Mouse (Mus musculus) stomach, embryonic 15.5 days (tissue): ENCODE measurements around the gene Grin3b. TPM values are rescaled to one million over a fixed set of nuclear protein-coding genes. Genes with fewer than 3 reads are reported as not detected.
A peak's percentile ranks its signal among the peaks of the same experiment; 100 is the strongest.
"Not testable (repeated sequence)": the region's sequence is repeated elsewhere in the genome, so short reads cannot be mapped to it uniquely, and the experiment has no call there.

Source experiments
- ATAC-seq: fragments of 200-750 bp; cut with Nextera tagmentation; 2 replicates; pipeline ENCODE4 v1.8.0; 2017; ENCODE audit warnings: low read depth, moderate number of reproducible peaks, moderate TSS enrichment; ENCODE audit not compliant: insufficient read depth, low FRiP score
- H3K27ac ChIP-seq: fragments of 300-500 bp; sonication (generic); 2 replicates; pipeline ENCODE4 v1.5.1; 2015; ENCODE audit warnings: mild to moderate bottlenecking, inconsistent platforms
- H3K27me3 ChIP-seq: fragments of 300-500 bp; sonication (generic); replicated peaks from 2 replicates; pipeline ENCODE4 v1.6.1; 2015; ENCODE audit warnings: inconsistent platforms
- H3K36me3 ChIP-seq: fragments of 300-500 bp; sonication (generic); 2 replicates; pipeline ENCODE4 v1.6.1; 2015; ENCODE audit warnings: inconsistent platforms
- H3K4me1 ChIP-seq: fragments of 300-500 bp; sonication (generic); 2 replicates; pipeline ENCODE4 v1.6.1; 2015; ENCODE audit warnings: inconsistent platforms
- H3K4me2 ChIP-seq: fragments of 300-500 bp; sonication (generic); 2 replicates; pipeline ENCODE4 v1.6.1; 2015; ENCODE audit warnings: mild to moderate bottlenecking, inconsistent platforms
- H3K4me3 ChIP-seq: fragments of 300-500 bp; sonication (generic); replicated peaks from 2 replicates; pipeline ENCODE4 v1.5.1; 2015; ENCODE audit warnings: inconsistent platforms
- H3K9ac ChIP-seq: fragments of 300-500 bp; sonication (generic); 2 replicates; pipeline ENCODE4 v1.6.1; 2015; ENCODE audit warnings: inconsistent platforms
- H3K9me3 ChIP-seq: fragments of 300-500 bp; sonication (generic); 2 replicates; pipeline ENCODE4 v1.6.1; 2016; ENCODE audit warnings: inconsistent platforms
- whole genome bisulfite sequencing: fragments of 180-500 bp; shearing (Covaris S2); methylation state at CpG from one replicate; pipeline ENCODE4 v1.1.7; 2015; 5-methylcytosine and 5-hydroxymethylcytosine counted together
- polyA plus RNA-seq: library from polyadenylated mRNA; unstranded; fragments of >200 nt; fragmentation: Nextera tagmentation; extraction: Ambion mirVana; gene quantifications from 2 replicates; pipeline ENCODE4 v1.2.1, GENCODE M21; 2015

Gene Grin3b
- polyA plus RNA-seq, 1 experiment from 2014 or later: 0.27 TPM

DNA sequence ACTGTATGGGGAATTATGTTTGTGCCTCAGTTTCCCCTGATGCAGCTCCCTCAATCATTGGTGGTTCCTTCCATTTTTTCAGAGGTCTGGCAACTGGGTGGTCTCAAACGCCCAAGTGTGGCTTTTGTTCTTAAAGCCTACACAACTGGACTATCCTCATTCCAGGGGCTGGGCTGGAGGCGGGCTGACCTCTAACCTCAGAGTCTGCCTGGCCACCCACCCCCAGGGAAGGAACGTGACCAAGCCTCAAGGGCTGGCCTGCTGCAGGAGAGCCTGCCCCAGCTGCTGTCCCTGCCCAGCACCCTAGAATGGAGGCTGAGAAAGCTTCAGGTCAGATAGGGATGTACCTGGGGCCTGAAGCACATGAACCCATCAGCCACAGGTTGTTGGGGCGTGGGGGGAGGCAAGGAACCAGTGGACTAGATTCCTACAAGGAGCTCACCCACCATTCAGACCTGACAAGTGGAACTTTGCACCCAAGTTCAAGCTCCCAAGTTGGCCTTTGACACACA is 13.8 kb upstream of the Grin3b start:
- peaks cover 8% of the 10 kb centered on the region; the same call in 1 of the 2 replicates for H3K36me3 ChIP-seq
- H3K4me2 ChIP-seq: no peak overlapping the region
- H3K27me3 ChIP-seq: no peaks in the 10 kb centered on the region
- H3K4me1 ChIP-seq: peaks cover 15% of the 10 kb centered on the region
- no peak for ATAC-seq
- WGBS: 29% methylated on average over 4 of the region's 4 CpGs
- no peak overlapping the region for H3K4me3 ChIP-seq
- no peak overlapping the region for H3K9ac ChIP-seq
- H3K9me3 ChIP-seq: no peaks in the 10 kb centered on the region
- no peak overlapping the region for H3K27ac ChIP-seq

DNA sequence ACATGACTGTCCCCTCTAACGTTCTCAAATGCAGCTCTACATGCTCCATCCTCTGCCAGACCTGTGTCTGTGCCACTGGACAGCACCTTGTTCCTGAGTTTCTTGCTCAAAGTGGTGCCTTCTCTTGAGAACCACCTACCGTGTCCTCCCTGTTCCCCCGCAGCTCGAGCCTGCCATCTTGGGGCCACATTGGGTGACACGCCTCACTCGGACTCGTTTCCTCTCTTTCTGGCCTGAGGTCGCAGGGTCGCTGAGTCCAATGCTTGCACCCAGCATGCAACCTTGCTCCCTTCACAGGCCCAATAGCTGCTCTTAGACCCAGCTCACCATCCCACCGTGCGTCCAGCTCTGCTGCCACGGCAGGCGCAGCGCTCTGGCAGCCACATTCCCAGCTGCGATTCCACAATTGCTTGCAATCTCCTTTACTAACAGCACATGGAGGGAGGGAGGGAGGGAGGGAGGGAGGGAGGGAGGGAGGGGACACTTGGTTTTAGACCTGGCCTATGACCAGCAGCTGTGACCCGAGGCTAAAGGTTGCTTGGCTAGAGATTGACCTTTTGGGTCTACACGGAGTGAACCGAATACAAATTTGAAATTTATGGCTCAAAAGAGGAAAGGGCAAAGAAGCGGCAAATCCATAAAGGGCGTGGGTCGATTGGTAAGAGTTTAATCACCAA is 12.2 kb upstream of the Grin3b start:
- H3K27ac ChIP-seq: no peak overlapping the region
- no peak for ATAC-seq
- 11% methylated on average over 21 of the region's 21 CpGs for WGBS

GRCm38 (mm10) chr10:79959412-79959811 is 11.1 kb upstream of the Grin3b start:
- Histone ChIP-seq H3K4me1 (peaks cover 15% of the 10 kb centered on the region), H3K4me3 (peak overlapping the region; percentile 98; the same call in 1 of the 2 replicates), H3K4me2 (peak overlapping the region; percentile 89; the same call in 1 of the 2 replicates), H3K36me3 (peaks cover 21% of the 10 kb centered on the region; the same call in 1 of the 2 replicates)
- 29% methylated on average over 10 of the region's 10 CpGs for WGBS
- not testable (repeated sequence) for H3K9me3 ChIP-seq, H3K27me3 ChIP-seq, H3K9ac ChIP-seq, ATAC-seq, H3K27ac ChIP-seq

More for the DNA sequence above, 12.2 kb upstream of the Grin3b start:
- peak overlapping the region; percentile 43 for H3K4me2 ChIP-seq
- no peaks in the 10 kb centered on the region for H3K27me3 ChIP-seq
- no peak overlapping the region for H3K4me3 ChIP-seq
- peaks cover 15% of the 10 kb centered on the region for H3K4me1 ChIP-seq
- no peaks in the 10 kb centered on the region for H3K9me3 ChIP-seq
- H3K36me3 ChIP-seq: 0 out of 2 replicates have a peak, but pooled peaks cover 10% of the 10 kb centered on the region
- H3K9ac ChIP-seq: no peak overlapping the region

DNA sequence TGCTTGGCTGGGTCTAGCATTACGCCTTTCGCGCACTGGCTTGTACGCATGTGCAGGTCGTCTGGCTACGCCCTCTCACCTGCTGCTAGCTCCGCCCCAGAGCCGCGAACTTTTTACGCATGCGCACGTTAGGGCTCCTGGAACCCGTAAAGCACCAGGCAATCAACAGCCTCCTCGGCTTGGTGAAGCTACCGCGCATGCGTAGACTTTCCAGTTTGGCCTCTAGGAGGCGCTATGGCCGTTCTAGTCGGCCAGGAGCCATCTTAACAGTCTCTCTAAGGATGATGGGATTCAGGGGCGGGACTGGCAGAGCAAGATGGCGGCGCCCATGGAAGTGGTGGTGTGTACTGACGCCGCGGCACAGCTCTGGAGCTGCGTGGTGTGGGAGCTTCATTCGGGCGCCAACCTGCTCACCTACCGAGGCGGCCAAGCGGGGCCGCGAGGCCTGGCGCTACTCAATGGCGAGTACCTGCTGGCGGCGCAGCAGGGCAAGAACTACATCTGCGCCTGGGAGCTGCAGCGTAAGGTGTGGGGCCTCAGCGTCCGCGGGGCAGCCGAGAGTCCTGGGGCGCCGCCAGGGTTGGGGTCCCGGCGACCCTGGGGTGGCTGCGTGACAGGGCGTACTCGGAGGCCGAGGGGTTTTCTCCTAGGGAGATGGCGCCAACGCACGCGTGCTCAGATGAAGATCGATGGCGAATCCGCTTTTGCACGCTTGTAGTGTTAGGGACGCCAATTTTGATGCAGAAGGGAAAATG is 10.5 kb upstream of the Grin3b start, which contains the start of gene Wdr18:
Wdr18 (plus strand) TSS at position 306 of the 755 bp plus-strand sequence.
- H3K9ac ChIP-seq: peak within 1 kb of the TSS; percentile 77
- WGBS: under 1% methylated on average over 61 of the region's 61 CpGs
- peaks cover 15% of the 10 kb centered on the region for H3K4me1 ChIP-seq
- no peaks in the 10 kb centered on the region for H3K27me3 ChIP-seq
- peak within 1 kb of the TSS; percentile 89 for H3K4me2 ChIP-seq
- H3K4me3 ChIP-seq: peak within 1 kb of the TSS; percentile 98
- no peaks in the 10 kb centered on the region for H3K9me3 ChIP-seq
- peak within 1 kb of the TSS; percentile 67; the same call in 1 of the 2 replicates for H3K27ac ChIP-seq
- peaks cover 27% of the 10 kb centered on the region; the same call in 1 of the 2 replicates for H3K36me3 ChIP-seq
- peak; percentile 94 for ATAC-seq

- no peaks in the 10 kb centered on the region for H3K27me3 ChIP-seq
- no peak for ATAC-seq
- 0 out of 2 replicates have a peak overlapping the region, but pooled peaks have one; percentile 67 for H3K27ac ChIP-seq
- peak overlapping the region; percentile 98 for H3K4me3 ChIP-seq
- WGBS: 11% methylated on average over 10 of the region's 10 CpGs
- H3K36me3 ChIP-seq: peaks cover 35% of the 10 kb centered on the region; the same call in 1 of the 2 replicates
- peak overlapping the region; percentile 89 for H3K4me2 ChIP-seq
- peak overlapping the region; percentile 77 for H3K9ac ChIP-seq
- H3K9me3 ChIP-seq: no peaks in the 10 kb centered on the region
- peaks cover 15% of the 10 kb centered on the region for H3K4me1 ChIP-seq
These were observed 9.7 kb upstream of the Grin3b start for GRCm38 (mm10) chr10:79960671-79961294.

DNA sequence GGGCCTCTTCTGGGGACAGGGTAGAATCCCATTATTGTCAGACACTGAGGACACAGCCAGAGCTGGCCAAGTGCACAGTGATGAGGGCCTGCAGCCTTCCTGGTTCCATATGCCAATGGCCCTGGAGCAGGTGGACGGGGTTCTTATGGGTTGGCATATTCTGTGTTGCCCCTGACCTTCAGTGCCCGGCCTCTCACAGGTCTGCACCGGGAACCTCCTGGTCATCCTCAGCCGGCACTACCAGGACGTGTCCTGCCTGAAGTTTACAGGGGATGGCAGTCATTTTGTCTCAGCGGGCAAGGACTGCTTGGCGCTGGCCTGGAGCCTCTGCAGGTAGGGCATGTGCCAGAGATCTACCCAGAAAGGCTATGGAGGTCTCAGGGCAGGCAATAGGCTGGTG is 5.8 kb upstream of the Grin3b start:
- H3K9me3 ChIP-seq: no peaks in the 10 kb centered on the region
- H3K36me3 ChIP-seq: peaks cover 60% of the 10 kb centered on the region
- H3K4me3 ChIP-seq: no peak overlapping the region
- WGBS: 93% methylated on average over 7 of the region's 7 CpGs
- H3K4me1 ChIP-seq: peaks cover 16% of the 10 kb centered on the region
- ATAC-seq: no peak
- no peaks in the 10 kb centered on the region for H3K27me3 ChIP-seq
- H3K4me2 ChIP-seq: no peak overlapping the region
- H3K27ac ChIP-seq: no peak overlapping the region
- H3K9ac ChIP-seq: no peak overlapping the region

DNA sequence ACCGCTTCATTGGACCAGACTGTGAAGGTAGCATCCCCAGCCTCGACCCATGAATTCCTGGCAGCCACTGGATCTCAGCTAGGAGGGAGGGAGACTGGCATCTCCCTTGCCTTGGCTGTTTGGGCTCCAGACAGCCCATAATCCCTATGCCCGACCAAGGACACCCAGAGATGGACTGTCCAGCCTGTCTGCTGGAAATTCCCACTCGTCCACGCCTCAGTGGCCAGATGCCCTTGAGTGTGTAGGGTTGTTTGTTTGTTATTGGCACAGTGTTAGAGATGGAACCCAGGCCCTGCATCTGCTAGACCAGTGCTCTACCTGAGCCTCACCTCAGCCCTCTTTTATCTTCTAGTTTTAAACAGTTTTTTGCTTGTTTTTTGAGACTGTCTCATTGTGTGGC is 5.2 kb upstream of the Grin3b start:
- ATAC-seq: no peak
- H3K9me3 ChIP-seq: no peaks in the 10 kb centered on the region
- no peak overlapping the region for H3K27ac ChIP-seq
- no peak overlapping the region for H3K4me2 ChIP-seq
- H3K4me1 ChIP-seq: peaks cover 16% of the 10 kb centered on the region
- no peak overlapping the region for H3K4me3 ChIP-seq
- H3K9ac ChIP-seq: no peak overlapping the region
- peaks cover 2% of the 10 kb centered on the region; the same call in 1 of the 2 replicates for H3K27me3 ChIP-seq
- WGBS: 83% methylated on average over 5 of the region's 5 CpGs
- H3K36me3 ChIP-seq: peaks cover 60% of the 10 kb centered on the region

GRCm38 (mm10) chr10:79966886-79967400 is 3.6 kb upstream of the Grin3b start:
- Histone ChIP-seq H3K4me1 (peaks cover 16% of the 10 kb centered on the region), H3K4me2 (no peak overlapping the region), H3K9ac (no peak overlapping the region), H3K9me3 (no peaks in the 10 kb centered on the region), H3K36me3 (peaks cover 57% of the 10 kb centered on the region), H3K4me3 (no peak overlapping the region), H3K27ac (no peak overlapping the region), H3K27me3 (peaks cover 16% of the 10 kb centered on the region; the same call in 1 of the 2 replicates)
- WGBS: 89% methylated on average over 5 of the region's 5 CpGs
- no peak for ATAC-seq

DNA sequence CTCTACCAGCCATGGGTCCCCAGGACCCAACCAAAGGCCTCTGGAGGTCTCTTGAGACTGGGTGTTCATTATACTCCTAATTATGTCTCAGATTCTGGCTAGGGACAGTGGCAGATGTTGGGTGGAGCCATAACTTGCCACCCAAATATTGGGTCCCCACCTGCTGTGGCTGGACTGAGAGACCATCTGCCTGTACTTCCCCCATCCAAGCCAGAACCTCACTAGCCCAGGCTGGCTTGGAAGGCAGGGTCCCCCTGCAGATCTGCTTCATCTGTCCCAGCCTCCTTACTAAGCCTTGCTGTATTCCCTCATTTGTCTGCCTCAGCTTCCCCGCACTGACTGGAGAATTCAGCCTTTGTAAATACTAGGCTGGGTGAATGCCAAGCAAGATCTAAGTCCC is 2.3 kb upstream of the Grin3b start:
- Histone ChIP-seq H3K9ac (no peak overlapping the region), H3K4me1 (peaks cover 16% of the 10 kb centered on the region), H3K4me3 (no peak overlapping the region), H3K4me2 (no peak overlapping the region), H3K27ac (no peak overlapping the region), H3K27me3 (peaks cover 21% of the 10 kb centered on the region; the same call in 1 of the 2 replicates), H3K9me3 (no peaks in the 10 kb centered on the region), H3K36me3 (peaks cover 51% of the 10 kb centered on the region)
- 57% methylated on average over 1 of the region's 1 CpGs for WGBS
- no peak for ATAC-seq

DNA sequence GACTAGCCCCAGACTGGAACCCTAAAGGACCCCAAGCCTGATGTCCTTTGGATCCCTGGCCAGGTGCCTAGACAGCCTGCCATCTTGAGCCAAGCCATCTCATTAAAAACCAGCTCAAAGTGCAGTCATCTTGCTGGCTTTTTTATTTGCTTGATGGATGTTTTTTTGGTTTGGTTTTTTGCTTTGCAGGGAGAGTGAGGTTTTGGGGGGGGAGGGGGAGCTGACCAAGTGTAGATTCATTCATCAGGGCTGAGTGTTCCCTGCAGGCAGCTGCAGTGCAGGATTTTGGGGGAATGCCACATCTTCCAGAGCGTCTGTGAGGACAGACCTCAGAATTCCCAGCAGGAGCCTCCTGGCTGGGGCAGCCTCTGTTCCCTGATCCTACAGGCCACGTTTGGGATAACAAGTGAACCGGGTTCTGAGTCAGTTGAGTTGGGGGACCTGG is 1.4 kb upstream of the Grin3b start:
- H3K9ac ChIP-seq: no peak overlapping the region
- 18% methylated on average over 3 of the region's 3 CpGs for WGBS
- H3K4me2 ChIP-seq: no peak overlapping the region
- no peak overlapping the region for H3K27ac ChIP-seq
- H3K4me1 ChIP-seq: peaks cover 16% of the 10 kb centered on the region
- H3K36me3 ChIP-seq: peaks cover 44% of the 10 kb centered on the region
- no peaks in the 10 kb centered on the region for H3K9me3 ChIP-seq
- H3K27me3 ChIP-seq: peaks cover 21% of the 10 kb centered on the region; the same call in 1 of the 2 replicates
- no peak overlapping the region for H3K4me3 ChIP-seq
- ATAC-seq: no peak

- no peaks in the 10 kb centered on the region for H3K9me3 ChIP-seq
- H3K4me3 ChIP-seq: peak overlapping the region; percentile 42
- peak overlapping the region; percentile 37; the same call in 1 of the 2 replicates for H3K9ac ChIP-seq
- peaks cover 34% of the 10 kb centered on the region for H3K36me3 ChIP-seq
- peaks cover 16% of the 10 kb centered on the region for H3K4me1 ChIP-seq
- H3K27ac ChIP-seq: no peak overlapping the region
- H3K4me2 ChIP-seq: peak overlapping the region; percentile 76
- H3K27me3 ChIP-seq: peaks cover 21% of the 10 kb centered on the region; the same call in 1 of the 2 replicates
- ATAC-seq: no peak
- 2% methylated on average over 21 of the region's 21 CpGs for WGBS
These were observed 625 bp downstream of the Grin3b start for GRCm38 (mm10) chr10:79971183-79971497.
